Mouse (Mus musculus): ENCODE data around the gene Nbas. TPM values are rescaled to one million over a fixed set of nuclear protein-coding genes. Genes with fewer than 3 reads are reported as not detected.
A peak's percentile ranks its signal among the peaks of the same experiment; 100 is the strongest.

Gene Nbas
- polyA plus RNA-seq (2015; fragmentation: Nextera tagmentation; extraction: Ambion mirVana): 2.4 and 2.6 TPM in 2 replicates

DNA sequence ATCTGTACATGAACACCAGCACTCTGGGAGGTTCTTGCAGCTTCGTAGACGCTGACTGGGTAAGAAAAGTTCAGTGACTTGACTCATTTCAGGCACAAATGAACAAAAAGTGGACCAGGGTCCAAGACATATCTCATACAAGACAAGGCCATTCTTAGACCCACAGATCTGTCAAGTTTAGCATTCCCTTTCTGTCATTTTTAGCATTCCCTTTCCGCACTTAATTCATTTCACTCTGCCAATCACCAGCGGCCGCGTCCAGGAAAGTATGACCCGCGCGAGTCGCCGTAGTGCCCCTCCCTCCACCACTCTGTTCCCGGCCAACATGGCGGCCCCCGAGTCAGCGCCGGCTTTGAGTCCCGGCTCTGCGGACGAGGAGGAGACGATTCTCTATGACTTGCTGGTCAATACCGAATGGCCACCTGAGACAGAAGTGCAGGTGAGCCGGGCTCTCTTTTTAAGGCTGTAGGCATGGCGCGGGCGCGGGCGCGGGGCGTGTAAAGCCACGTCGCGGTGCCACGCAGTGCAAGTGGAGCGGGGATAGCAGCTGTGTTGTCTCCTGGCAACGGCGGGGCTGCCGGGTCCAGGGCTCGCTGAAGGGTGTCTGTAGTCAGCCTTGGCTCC, at the start of gene Nbas:
TSS of gene Nbas (plus strand) at position 308 of the 624 bp plus-strand sequence.
- ATAC-seq (peak; percentile 95), DNase-seq (peak; percentile 84)
- no peak for TF ChIP-seq CTCF (IDR thresholded peaks at IDR 0.05; ENCODE audit: low read depth)
- no peak for TF ChIP-seq EP300 (IDR thresholded peaks at IDR 0.05; ENCODE audit: low read depth)
- Histone ChIP-seq H3K27me3 (ENCODE audit: insufficient read depth, low read length) (no peaks in the 10 kb centered on the region), H3K9me3 (ENCODE audit: low read length) (no peaks in the 10 kb centered on the region), H3K4me3 (ENCODE audit: low read depth, low read length) (peak within 1 kb of the TSS; percentile 89), H3K36me3 (replicated peaks; ENCODE audit: insufficient read depth, low read length) (0 out of 2 replicates have a peak, but pooled peaks cover 6% of the 10 kb centered on the region), H3K9ac (replicated peaks) (peak within 1 kb of the TSS; percentile 87), H3K4me1 (ENCODE audit: insufficient read depth) (peaks cover 13% of the 10 kb centered on the region; the same call in 1 of the 2 replicates), H3K27ac (ENCODE audit: low read depth) (peak within 1 kb of the TSS; percentile 41; the same call in 1 of the 2 replicates), H3K4me2 (ENCODE audit: low read depth, low read length) (peak within 1 kb of the TSS; percentile 80)
- WGBS (ENCODE audit: insufficient replicate concordance): 4% methylated on average over 38 of the region's 38 CpGs

DNA sequence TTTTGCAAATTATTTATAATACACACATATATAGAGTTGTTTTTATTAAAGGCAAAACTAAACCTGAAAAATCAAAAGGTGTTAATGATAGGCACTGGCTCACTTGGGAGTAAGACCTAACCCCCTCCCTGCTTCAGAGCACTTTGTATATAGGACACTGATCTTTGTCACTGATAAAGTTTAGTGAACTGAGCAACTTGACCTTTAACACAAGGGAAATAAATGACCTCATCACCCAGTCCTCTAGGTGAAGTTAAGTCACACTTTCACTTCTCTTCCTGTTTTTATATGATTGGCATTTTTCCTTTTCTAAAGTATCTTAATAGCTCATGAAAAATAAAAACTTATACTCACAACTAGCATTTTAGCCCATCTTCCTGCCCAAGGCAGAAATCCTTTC, 26.5 kb upstream of the Nbas start:
- peaks cover 43% of the 10 kb centered on the region for H3K36me3 ChIP-seq (replicated peaks; ENCODE audit: insufficient read depth, low read length)
- ATAC-seq (peak; percentile 92), DNase-seq (no peak)
- H3K4me2 ChIP-seq (ENCODE audit: low read depth, low read length): no peak overlapping the region
- TF ChIP-seq EP300 (IDR thresholded peaks at IDR 0.05; ENCODE audit: low read depth): no peak
- no peak for TF ChIP-seq CTCF (IDR thresholded peaks at IDR 0.05; ENCODE audit: low read depth)
- peak overlapping the region; percentile 16; the same call in 1 of the 2 replicates for H3K27ac ChIP-seq (ENCODE audit: low read depth)
- no peak overlapping the region for H3K9ac ChIP-seq (replicated peaks)
- H3K4me3 ChIP-seq (ENCODE audit: low read depth, low read length): no peak overlapping the region
- no peaks in the 10 kb centered on the region for H3K4me1 ChIP-seq (ENCODE audit: insufficient read depth)
- H3K27me3 ChIP-seq (ENCODE audit: insufficient read depth, low read length): no peaks in the 10 kb centered on the region
- H3K9me3 ChIP-seq (ENCODE audit: low read length): no peaks in the 10 kb centered on the region

DNA sequence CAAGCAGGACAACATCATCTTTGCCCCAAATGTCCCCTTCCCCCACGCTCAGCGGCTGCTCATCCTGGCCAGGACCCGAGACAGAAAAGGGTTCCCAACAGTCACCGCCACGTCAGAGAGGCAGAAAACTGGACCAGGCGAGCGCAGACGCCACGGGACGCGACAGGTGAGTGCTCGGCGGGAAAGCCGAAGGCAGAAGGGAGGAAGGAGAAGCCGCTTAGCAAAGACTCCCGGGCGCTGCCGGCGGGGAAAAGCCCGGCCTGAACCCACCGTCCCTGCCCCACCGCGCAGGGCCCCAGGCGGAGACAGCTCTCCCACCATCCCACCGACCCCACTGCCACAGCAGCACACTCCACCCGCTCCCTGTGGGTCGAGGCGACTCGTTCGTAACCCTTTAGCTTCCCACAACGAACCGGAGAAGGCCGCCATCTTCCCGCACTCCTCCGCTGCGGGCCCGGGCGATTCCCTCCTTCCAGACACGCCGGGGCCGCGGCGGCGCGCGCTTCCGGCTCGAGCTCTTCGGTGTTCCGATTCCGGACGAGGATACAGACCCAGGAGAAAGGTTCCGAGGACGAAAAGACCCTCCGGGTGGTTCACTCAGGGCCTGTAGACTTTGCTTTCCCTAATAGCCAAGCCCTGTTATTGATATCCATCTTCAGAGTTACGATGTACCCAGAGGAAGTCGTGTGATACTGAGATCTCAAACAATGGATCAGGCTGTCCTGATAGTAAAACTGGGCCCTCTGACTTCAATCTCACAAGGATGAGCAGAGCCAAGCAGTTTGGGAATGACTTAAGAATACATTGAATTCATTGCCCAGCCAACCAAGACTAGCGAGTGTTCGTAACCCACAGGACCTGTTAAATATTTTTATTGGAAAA, 20.0 kb upstream of the Nbas start, which contains the start of gene Ddx1:
TSS of gene Ddx1 (minus strand) at position 523 of the 882 bp plus-strand sequence.
- peak within 1 kb of the TSS; percentile 88 for H3K27ac ChIP-seq (ENCODE audit: low read depth)
- TF ChIP-seq CTCF (IDR thresholded peaks at IDR 0.05; ENCODE audit: low read depth): no peak
- no peak for TF ChIP-seq EP300 (IDR thresholded peaks at IDR 0.05; ENCODE audit: low read depth)
- peak within 1 kb of the TSS; percentile 85 for H3K4me3 ChIP-seq (ENCODE audit: low read depth, low read length)
- H3K36me3 ChIP-seq (replicated peaks; ENCODE audit: insufficient read depth, low read length): peaks cover 7% of the 10 kb centered on the region
- H3K9me3 ChIP-seq (ENCODE audit: low read length): no peaks in the 10 kb centered on the region
- peak within 1 kb of the TSS; percentile 94 for H3K9ac ChIP-seq (replicated peaks)
- H3K4me2 ChIP-seq (ENCODE audit: low read depth, low read length): peak within 1 kb of the TSS; percentile 77
- ATAC-seq (peak; percentile 98), DNase-seq (peak; percentile 83)
- no peaks in the 10 kb centered on the region for H3K27me3 ChIP-seq (ENCODE audit: insufficient read depth, low read length)
- peaks cover 5% of the 10 kb centered on the region for H3K4me1 ChIP-seq (ENCODE audit: insufficient read depth)
- WGBS (ENCODE audit: insufficient replicate concordance): 3% methylated on average over 59 of the region's 59 CpGs

DNA sequence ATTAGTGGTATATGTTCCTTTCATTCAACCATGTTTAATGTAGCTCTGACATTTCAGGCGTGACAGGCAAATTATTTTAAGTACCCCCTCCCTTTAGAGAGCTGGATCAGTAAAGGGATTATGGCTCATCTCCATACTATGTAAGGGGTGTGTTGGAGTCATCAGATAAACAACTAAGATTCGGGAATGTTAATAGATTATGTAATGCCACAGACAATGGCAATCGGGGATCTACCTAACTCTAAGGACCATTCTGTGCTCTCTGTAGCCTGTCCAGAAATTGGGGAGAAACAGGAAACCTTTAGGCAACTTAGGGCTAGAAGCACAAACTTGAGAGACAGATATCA, 19.4 kb upstream of the Nbas start:
- Histone ChIP-seq H3K4me1 (ENCODE audit: insufficient read depth) (peaks cover 5% of the 10 kb centered on the region), H3K4me3 (ENCODE audit: low read depth, low read length) (peak overlapping the region; percentile 85), H3K9me3 (ENCODE audit: low read length) (no peaks in the 10 kb centered on the region), H3K4me2 (ENCODE audit: low read depth, low read length) (peak overlapping the region; percentile 77), H3K27ac (ENCODE audit: low read depth) (no peak overlapping the region; the same call in 1 of the 2 replicates), H3K36me3 (replicated peaks; ENCODE audit: insufficient read depth, low read length) (peaks cover 7% of the 10 kb centered on the region), H3K9ac (replicated peaks) (no peak overlapping the region), H3K27me3 (ENCODE audit: insufficient read depth, low read length) (no peaks in the 10 kb centered on the region)
- ATAC-seq: no peak
- no peak for TF ChIP-seq EP300 (IDR thresholded peaks at IDR 0.05; ENCODE audit: low read depth)
- no peak for TF ChIP-seq CTCF (IDR thresholded peaks at IDR 0.05; ENCODE audit: low read depth)
- no peak for DNase-seq
- 81% methylated on average over 3 of the region's 3 CpGs for WGBS (ENCODE audit: insufficient replicate concordance)

DNA sequence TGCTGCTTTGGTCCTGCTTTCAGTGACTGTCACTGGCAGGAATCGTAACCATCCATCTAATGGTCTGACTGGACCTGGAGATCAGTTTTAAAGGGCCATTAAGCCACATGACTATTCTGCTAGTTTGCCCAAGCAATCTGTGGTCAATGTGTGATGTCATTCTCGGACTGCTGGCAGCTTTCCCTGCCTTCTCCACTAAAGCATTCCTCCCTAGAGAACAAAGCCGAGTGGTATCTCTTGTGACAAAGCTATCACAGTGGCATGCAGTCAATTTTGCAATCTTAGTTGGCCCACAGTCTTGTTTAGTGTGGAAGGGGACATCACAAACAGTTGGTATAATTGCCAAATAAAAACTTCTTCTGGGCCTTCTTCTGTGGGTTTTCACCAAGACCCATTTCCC, 13.9 kb upstream of the Nbas start:
- 0 out of 2 replicates have a peak, but pooled peaks cover 3% of the 10 kb centered on the region for H3K27me3 ChIP-seq (ENCODE audit: insufficient read depth, low read length)
- no peak overlapping the region for H3K4me3 ChIP-seq (ENCODE audit: low read depth, low read length)
- no peaks in the 10 kb centered on the region for H3K4me1 ChIP-seq (ENCODE audit: insufficient read depth)
- WGBS (ENCODE audit: insufficient replicate concordance): 39% methylated on average over 3 of the region's 3 CpGs
- ATAC-seq: no peak
- H3K9ac ChIP-seq (replicated peaks): no peak overlapping the region
- H3K27ac ChIP-seq (ENCODE audit: low read depth): no peak overlapping the region
- no peaks in the 10 kb centered on the region for H3K36me3 ChIP-seq (replicated peaks; ENCODE audit: insufficient read depth, low read length)
- TF ChIP-seq CTCF (IDR thresholded peaks at IDR 0.05; ENCODE audit: low read depth) (no peak), EP300 (IDR thresholded peaks at IDR 0.05; ENCODE audit: low read depth) (no peak)
- DNase-seq: peak; percentile 24
- H3K9me3 ChIP-seq (ENCODE audit: low read length): no peaks in the 10 kb centered on the region
- H3K4me2 ChIP-seq (ENCODE audit: low read depth, low read length): no peak overlapping the region

DNA sequence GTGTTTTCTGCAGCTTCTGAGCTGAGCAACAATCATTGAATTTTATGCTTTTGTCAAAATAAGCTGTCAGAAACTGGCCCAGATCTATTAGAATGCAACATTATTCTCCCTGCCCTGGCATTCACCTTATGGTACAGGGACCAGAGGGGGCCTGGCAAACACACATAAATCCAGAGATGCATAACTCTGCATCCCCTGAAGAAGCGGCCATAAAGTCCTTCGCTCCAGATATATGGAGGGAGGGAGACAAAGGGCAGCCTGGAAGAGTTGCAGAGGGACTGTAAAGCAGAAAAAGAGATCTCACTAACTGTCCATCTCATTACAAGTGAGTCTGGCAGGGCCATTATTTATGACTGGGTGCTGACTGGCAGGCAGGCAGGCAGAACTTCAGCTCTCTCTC, 13.2 kb upstream of the Nbas start:
- H3K4me3 ChIP-seq (ENCODE audit: low read depth, low read length): no peak overlapping the region
- ATAC-seq: no peak
- no peaks in the 10 kb centered on the region for H3K4me1 ChIP-seq (ENCODE audit: insufficient read depth)
- 79% methylated on average over 2 of the region's 2 CpGs for WGBS (ENCODE audit: insufficient replicate concordance)
- TF ChIP-seq CTCF (IDR thresholded peaks at IDR 0.05; ENCODE audit: low read depth) (no peak), EP300 (IDR thresholded peaks at IDR 0.05; ENCODE audit: low read depth) (no peak)
- 0 out of 2 replicates have a peak, but pooled peaks cover 3% of the 10 kb centered on the region for H3K27me3 ChIP-seq (ENCODE audit: insufficient read depth, low read length)
- DNase-seq: no peak
- H3K36me3 ChIP-seq (replicated peaks; ENCODE audit: insufficient read depth, low read length): no peaks in the 10 kb centered on the region
- no peaks in the 10 kb centered on the region for H3K9me3 ChIP-seq (ENCODE audit: low read length)
- H3K27ac ChIP-seq (ENCODE audit: low read depth): no peak overlapping the region
- H3K9ac ChIP-seq (replicated peaks): no peak overlapping the region
- H3K4me2 ChIP-seq (ENCODE audit: low read depth, low read length): no peak overlapping the region

All from liver, postnatal 0 days (tissue).